27 mouse cellular contexts compared by ENCODE assay signal in the genomic region with DNA sequence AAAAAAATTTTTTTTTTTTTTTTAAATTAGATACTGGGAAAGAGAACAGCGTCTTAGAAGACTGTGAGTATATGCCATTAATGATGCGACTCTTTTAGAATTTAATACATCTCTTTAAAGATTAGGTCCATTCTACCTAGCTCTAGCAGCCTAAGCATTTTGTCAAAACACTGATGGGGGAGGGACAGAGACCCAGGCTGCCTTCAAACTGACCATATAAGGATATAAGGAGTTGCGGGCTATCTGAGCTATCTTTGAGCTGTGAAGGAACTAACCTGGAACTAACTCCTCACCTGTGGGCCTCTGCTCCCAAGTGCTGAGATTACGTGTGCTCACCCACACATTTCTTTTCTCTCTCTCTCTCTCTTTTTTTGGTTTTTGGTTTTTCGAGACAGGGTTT.
"Had no signal": no experiment of that assay in that cellular context is flagged by ENCODE, and none has a peak within 500 bp of the region (broad histone marks: within the 10 kb centered on the region; RNA-seq: fewer than 3 reads in every experiment).

No protein-coding gene starts in this region.

- H3K27ac ChIP-seq: limb, embryonic 10.5 days; limb, embryonic 12.5 days; limb, embryonic 13.5 days; limb, embryonic 15.5 days; liver, embryonic 12.5 days; liver, embryonic 13.5 days; liver, embryonic 14.5 days; liver, embryonic 15.5 days; lung, embryonic 15.5 days; macrophage; midbrain, embryonic 10.5 days; midbrain, embryonic 12.5 days; midbrain, embryonic 13.5 days; midbrain, embryonic 15.5 days; neural tube, embryonic 12.5 days had no signal

- H3K36me3 ChIP-seq: limb, embryonic 10.5 days; limb, embryonic 12.5 days; limb, embryonic 13.5 days; limb, embryonic 15.5 days; liver, embryonic 12.5 days; liver, embryonic 13.5 days; liver, embryonic 15.5 days; lung, embryonic 15.5 days; midbrain, embryonic 10.5 days; midbrain, embryonic 12.5 days; midbrain, embryonic 13.5 days; midbrain, embryonic 15.5 days; neural tube, embryonic 12.5 days had no signal

- H3K9ac ChIP-seq: limb, embryonic 12.5 days; limb, embryonic 13.5 days; limb, embryonic 15.5 days; liver, embryonic 12.5 days; liver, embryonic 13.5 days; liver, embryonic 14.5 days; liver, embryonic 15.5 days; liver, postnatal 0 days; lung, embryonic 14.5 days; lung, embryonic 15.5 days; midbrain, embryonic 12.5 days; midbrain, embryonic 13.5 days; midbrain, embryonic 15.5 days; neural tube, embryonic 12.5 days had no signal

- H3K4me3 ChIP-seq: limb, embryonic 10.5 days; limb, embryonic 12.5 days; limb, embryonic 13.5 days; limb, embryonic 15.5 days; liver, embryonic 12.5 days; liver, embryonic 13.5 days; liver, embryonic 15.5 days; lung, embryonic 15.5 days; megakaryocyte, embryonic 14.5 days; midbrain, embryonic 10.5 days; midbrain, embryonic 12.5 days; midbrain, embryonic 13.5 days; midbrain, embryonic 15.5 days; myocyte; neural tube, embryonic 12.5 days had no signal

- H3K4me1 ChIP-seq: limb, embryonic 10.5 days; limb, embryonic 12.5 days; limb, embryonic 13.5 days; limb, embryonic 15.5 days; liver, embryonic 12.5 days; liver, embryonic 13.5 days; liver, embryonic 15.5 days; megakaryocyte, embryonic 14.5 days; midbrain, embryonic 13.5 days; midbrain, embryonic 15.5 days; neural tube, embryonic 12.5 days had no signal

- H3K9me3 ChIP-seq: limb, embryonic 10.5 days; limb, embryonic 12.5 days; limb, embryonic 13.5 days; limb, embryonic 15.5 days; liver, embryonic 12.5 days; liver, embryonic 13.5 days; liver, embryonic 15.5 days; lung, embryonic 15.5 days; megakaryocyte, embryonic 14.5 days; midbrain, embryonic 10.5 days; midbrain, embryonic 12.5 days; midbrain, embryonic 13.5 days; midbrain, embryonic 15.5 days; neural tube, embryonic 12.5 days had no signal

- DNase-seq: left cerebral cortex, postnatal 4 days; liver; liver, embryonic 13.5 days; liver, postnatal 0 days; lung, adult 18-20 months; lung, adult 2 months; lung, embryonic 14.5 days; lung, postnatal 10 days; lung, postnatal 14 days; lung, postnatal 36 days; midbrain, embryonic 14.5 days had no signal
